Mouse (Mus musculus) gastrocnemius, postnatal 36 days (tissue): ENCODE results near the gene Sntb2. TPM values are rescaled to one million over a fixed set of nuclear protein-coding genes. Genes with fewer than 3 reads are reported as not detected.

Experiments used
- DNase-seq, 2 experiments: peaks; one replicate each; pipeline ENCODE4 v3.0.0; 2022
- intact Hi-C: fragments of 180-260 bp; cut with DNase I; formaldehyde crosslinking; loops from one replicate; pipeline ENCODE4 v1.15.1; 2025
- long read RNA-seq, 2 experiments: library from polyadenylated mRNA; stranded (forward); transcript quantifications; one replicate each; pipeline ENCODE4 v2.0.0; 2021
- total RNA-seq, 2 experiments: library from RNA; stranded (reverse); gene quantifications; 2 replicates each; pipeline ENCODE4 v1.2.3; 2021

Sntb2 gene
- total RNA-seq, result 1 to 10 TPM; 5.0 to 5.6 TPM
- long read RNA-seq, experiment 1, partial matches to known transcripts, result 0 of 3 reads
- long read RNA-seq, experiment 1, other reads (novel, unspliced or antisense), result 3 of 3 reads
- long read RNA-seq, experiment 2, partial matches to known transcripts, result 0 of 1 reads
- long read RNA-seq, experiment 2, other reads (novel, unspliced or antisense), result 1 of 1 reads

GRCm38 (mm10) chr8:106935324-106935869, at the start of gene Sntb2:
Gene Sntb2 (plus strand): TSS chr8:106935750.
- intact Hi-C loops, result no loop called here
- peak; percentile 88 to 90 for DNase-seq

GRCm38 (mm10) chr8:106887336-106888189, 48.0 kb upstream of the Sntb2 start:
- intact Hi-C loops, result loop anchor here (1.0 to 2.0 kb wide), 3 partner anchors 171 to 199 kb away; no protein-coding TSS in a partner anchor
- DNase-seq, result peak in 1 of 2 experiments; percentile 74

- intact Hi-C loops, result loop anchor here (1.0 kb wide), 1 partner anchor 190 kb away; no protein-coding TSS in a partner anchor
- DNase-seq, result no peak
These were observed 46.7 kb upstream of the Sntb2 start for GRCm38 (mm10) chr8:106888803-106889202.

GRCm38 (mm10) chr8:106892210-106892805, 43.2 kb upstream of the Sntb2 start:
- no peak for DNase-seq
- intact Hi-C loops, result no loop called here

GRCm38 (mm10) chr8:106892806-106893451, 42.6 kb upstream of the Sntb2 start:
- no peak for DNase-seq
- intact Hi-C loops, result no loop called here

- DNase-seq, result peak; percentile 78 to 79
- intact Hi-C loops, result no loop called here
These were observed 41.9 kb upstream of the Sntb2 start, which contains the start of gene Utp4 for GRCm38 (mm10) chr8:106893481-106894156. Gene Utp4 (plus strand): TSS chr8:106893636.

- DNase-seq, result no peak
- intact Hi-C loops, result no loop called here
These were observed 36.1 kb upstream of the Sntb2 start for GRCm38 (mm10) chr8:106899473-106899872.

GRCm38 (mm10) chr8:106905727-106906480, 29.6 kb upstream of the Sntb2 start:
- DNase-seq, result peak; percentile 56 to 57
- intact Hi-C loops, result loop anchor here (2.0 kb wide), 1 partner anchor 99 kb away; no protein-coding TSS in a partner anchor

GRCm38 (mm10) chr8:106906635-106907034, 28.9 kb upstream of the Sntb2 start:
- DNase-seq, result no peak
- intact Hi-C loops, result loop anchor here (2.0 kb wide), 1 partner anchor 98 kb away; no protein-coding TSS in a partner anchor

- DNase-seq, result no peak
These were observed 28.1 kb upstream of the Sntb2 start for GRCm38 (mm10) chr8:106907450-106907849.

GRCm38 (mm10) chr8:106908291-106908690, 27.3 kb upstream of the Sntb2 start:
- no peak for DNase-seq
- intact Hi-C loops, result no loop called here

More at GRCm38 (mm10) chr8:106907450-106907849, 28.1 kb upstream of the Sntb2 start:
- intact Hi-C loops, result loop anchor here (2.0 kb wide), 1 partner anchor 97 kb away; no protein-coding TSS in a partner anchor

GRCm38 (mm10) chr8:106913631-106914030, 21.9 kb upstream of the Sntb2 start:
- no peak for DNase-seq
- intact Hi-C loops, result no loop called here

GRCm38 (mm10) chr8:106919721-106920394, 15.7 kb upstream of the Sntb2 start:
- DNase-seq, result no peak
- intact Hi-C loops, result no loop called here

- intact Hi-C loops, result no loop called here
- no peak for DNase-seq
These were observed 15.2 kb upstream of the Sntb2 start for GRCm38 (mm10) chr8:106920395-106920741.

- intact Hi-C loops, result no loop called here
- DNase-seq, result no peak
These were observed 11.5 kb upstream of the Sntb2 start for GRCm38 (mm10) chr8:106924057-106924456.

- intact Hi-C loops, result loop anchor here (5.0 kb wide), 1 partner anchor 77 kb away; no protein-coding TSS in a partner anchor
- no peak for DNase-seq
These were observed 10.6 kb upstream of the Sntb2 start for GRCm38 (mm10) chr8:106924904-106925349.

- no peak for DNase-seq
- intact Hi-C loops, result loop anchor here (5.0 kb wide), 1 partner anchor 77 kb away; no protein-coding TSS in a partner anchor
These were observed 10.1 kb upstream of the Sntb2 start for GRCm38 (mm10) chr8:106925446-106925845.

GRCm38 (mm10) chr8:106927247-106927646, 8.3 kb upstream of the Sntb2 start:
- DNase-seq, result no peak
- intact Hi-C loops, result loop anchor here (5.0 kb wide), 1 partner anchor 75 kb away; no protein-coding TSS in a partner anchor
